Mouse (Mus musculus): ENCODE measurements around the gene Psmd2.
A peak's percentile ranks its signal among the peaks of the same experiment; 100 is the strongest.

Psmd2 gene

GRCm38 (mm10) chr16:20651076-20651946 is at the start of gene Psmd2:
TSS of gene Psmd2 (plus strand) at chr16:20651652.
- peak; percentile 95 for DNase-seq (ENCODE audit: low read depth, low spot score)

- DNase-seq (ENCODE audit: low read depth, low spot score), result no peak
Observed at GRCm38 (mm10) chr16:20604705-20605104, 46.7 kb upstream of the Psmd2 start.

GRCm38 (mm10) chr16:20610501-20611356 is 40.7 kb upstream of the Psmd2 start:
- DNase-seq (ENCODE audit: low read depth, low spot score), result peak; percentile 90

GRCm38 (mm10) chr16:20611357-20612227 is 39.9 kb upstream of the Psmd2 start, which contains the start of the genes Eef1akmt4, Gm49333 and Alg3:
TSS of gene Eef1akmt4 (plus strand) at chr16:20611593.
TSS of gene Gm49333 (plus strand) at chr16:20611610.
TSS of gene Alg3 (minus strand) at chr16:20611735.
- peak; percentile 94 for DNase-seq (ENCODE audit: low read depth, low spot score)

- peak; percentile 52 for DNase-seq (ENCODE audit: low read depth, low spot score)
Observed at GRCm38 (mm10) chr16:20619541-20620398, 31.7 kb upstream of the Psmd2 start.

- no peak for DNase-seq (ENCODE audit: low read depth, low spot score)
Observed at GRCm38 (mm10) chr16:20620399-20620735, 31.1 kb upstream of the Psmd2 start.

- DNase-seq (ENCODE audit: low read depth, low spot score), result peak; percentile 24
Observed at GRCm38 (mm10) chr16:20620751-20621190, 30.7 kb upstream of the Psmd2 start.

- peak; percentile 45 for DNase-seq (ENCODE audit: low read depth, low spot score)
Observed at GRCm38 (mm10) chr16:20621191-20621990, 30.1 kb upstream of the Psmd2 start, which contains the start of gene Camk2n2. TSS of gene Camk2n2 (minus strand) at chr16:20621287.

GRCm38 (mm10) chr16:20621991-20622685 is 29.3 kb upstream of the Psmd2 start:
- peak; percentile 73 for DNase-seq (ENCODE audit: low read depth, low spot score)

GRCm38 (mm10) chr16:20623211-20623610 is 28.2 kb upstream of the Psmd2 start:
- DNase-seq (ENCODE audit: low read depth, low spot score), result no peak

GRCm38 (mm10) chr16:20628871-20629391 is 22.5 kb upstream of the Psmd2 start:
- DNase-seq (ENCODE audit: low read depth, low spot score), result no peak

GRCm38 (mm10) chr16:20629731-20630634 is 21.5 kb upstream of the Psmd2 start, which contains the start of gene Ece2:
TSS of gene Ece2 (plus strand) at chr16:20629828.
- peak; percentile 30 for DNase-seq (ENCODE audit: low read depth, low spot score)

GRCm38 (mm10) chr16:20637410-20637809 is 14.0 kb upstream of the Psmd2 start:
- DNase-seq (ENCODE audit: low read depth, low spot score), result no peak

GRCm38 (mm10) chr16:20638367-20638766 is 13.1 kb upstream of the Psmd2 start:
- DNase-seq (ENCODE audit: low read depth, low spot score), result no peak

- peak; percentile 61 for DNase-seq (ENCODE audit: low read depth, low spot score)
Observed at GRCm38 (mm10) chr16:20642161-20642560, 9.3 kb upstream of the Psmd2 start.

GRCm38 (mm10) chr16:20643911-20644310 is 7.5 kb upstream of the Psmd2 start:
- no peak for DNase-seq (ENCODE audit: low read depth, low spot score)

GRCm38 (mm10) chr16:20651947-20652310 is 477 bp downstream of the Psmd2 start:
- DNase-seq (ENCODE audit: low read depth, low spot score), result no peak
